Mouse (Mus musculus): ENCODE measurements around the gene Btg1. TPM values are rescaled to one million over a fixed set of nuclear protein-coding genes. Genes with fewer than 3 reads are reported as not detected.
A peak's percentile ranks its signal among the peaks of the same experiment; 100 is the strongest.

Btg1 gene
- polyA plus RNA-seq, 1 experiment = 36.7 TPM

DNA sequence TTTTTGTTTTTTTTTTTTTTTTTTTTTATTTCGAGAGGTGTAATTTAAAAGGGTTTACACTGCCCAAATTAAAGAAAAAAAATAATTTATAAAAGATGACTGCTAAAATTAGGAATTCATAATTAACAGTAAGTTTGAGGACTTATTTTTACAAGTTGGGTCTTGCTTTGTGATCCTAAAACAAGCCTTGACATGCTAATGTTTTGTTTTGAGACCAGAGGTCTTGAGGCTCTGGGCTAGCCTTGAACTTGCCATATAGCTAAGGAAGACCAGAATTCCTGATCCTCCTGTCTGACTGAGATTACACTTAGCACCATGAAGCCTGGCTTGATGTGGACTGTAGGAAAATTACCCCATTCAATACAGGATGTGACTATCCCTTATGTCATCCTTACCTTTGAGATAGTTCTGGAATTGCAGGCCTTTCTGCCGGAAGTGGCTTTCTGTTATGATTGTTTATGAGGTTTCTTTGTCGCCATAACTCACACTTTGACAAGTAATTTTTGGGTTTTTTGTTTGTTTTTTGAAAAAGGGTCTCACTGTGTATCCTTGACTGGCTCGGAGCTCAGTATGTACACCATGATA is 4.6 kb downstream of the Btg1 start:
- Histone ChIP-seq H3K4me1 (peaks cover 47% of the 10 kb centered on the region), H3K27me3 (replicated peaks) (no peaks in the 10 kb centered on the region), H3K36me3 (replicated peaks; ENCODE audit: low read length) (peaks cover 59% of the 10 kb centered on the region), H3K4me3 (replicated peaks) (peak overlapping the region; percentile 80), H3K9me3 (no peaks in the 10 kb centered on the region)
- TF ChIP-seq FLI1 (IDR thresholded peaks at IDR 0.05; ENCODE audit: low read length) = no peak
- TF ChIP-seq GATA1 (IDR thresholded peaks at IDR 0.05; ENCODE audit: borderline replicate concordance, low read length) = no peak

DNA sequence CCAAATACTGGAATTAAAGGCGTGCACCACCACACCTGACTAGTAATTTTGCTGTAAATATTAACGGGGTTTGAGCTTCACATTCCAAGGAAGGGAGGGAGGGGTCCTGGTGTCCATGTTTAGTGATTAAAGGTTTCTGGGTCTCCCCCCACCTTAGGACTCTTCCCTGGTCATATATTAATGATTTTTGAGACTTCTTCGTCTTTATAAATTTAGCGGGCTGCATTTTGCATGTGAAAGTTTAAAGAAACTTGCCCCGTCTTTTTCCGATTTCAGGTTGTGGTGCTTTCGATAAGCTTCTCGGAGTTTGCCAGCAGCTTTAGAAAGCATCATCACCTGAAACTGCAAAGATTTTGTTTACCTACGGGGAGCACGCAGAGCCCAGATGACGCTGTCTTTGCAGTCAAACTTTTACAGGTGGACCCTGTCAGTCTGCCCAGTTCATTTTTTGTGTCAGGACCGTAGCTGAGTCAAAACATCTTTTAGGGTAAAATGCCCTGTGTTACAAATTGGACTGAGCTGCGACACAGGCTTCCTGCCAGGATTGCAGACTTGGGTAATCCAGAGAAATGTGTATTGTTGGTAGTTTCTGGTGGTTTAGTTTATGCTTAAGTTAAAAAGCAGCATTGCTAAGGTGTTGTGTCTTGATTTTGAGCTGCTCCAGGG is 5.3 kb downstream of the Btg1 start:
- Histone ChIP-seq H3K4me1 (peaks cover 47% of the 10 kb centered on the region), H3K36me3 (replicated peaks; ENCODE audit: low read length) (peaks cover 59% of the 10 kb centered on the region), H3K4me3 (replicated peaks) (peak overlapping the region; percentile 51), H3K27me3 (replicated peaks) (no peaks in the 10 kb centered on the region), H3K9me3 (no peaks in the 10 kb centered on the region)
- TF ChIP-seq GATA1 (IDR thresholded peaks at IDR 0.05; ENCODE audit: borderline replicate concordance, low read length) = no peak
- no peak for TF ChIP-seq FLI1 (IDR thresholded peaks at IDR 0.05; ENCODE audit: low read length)

DNA sequence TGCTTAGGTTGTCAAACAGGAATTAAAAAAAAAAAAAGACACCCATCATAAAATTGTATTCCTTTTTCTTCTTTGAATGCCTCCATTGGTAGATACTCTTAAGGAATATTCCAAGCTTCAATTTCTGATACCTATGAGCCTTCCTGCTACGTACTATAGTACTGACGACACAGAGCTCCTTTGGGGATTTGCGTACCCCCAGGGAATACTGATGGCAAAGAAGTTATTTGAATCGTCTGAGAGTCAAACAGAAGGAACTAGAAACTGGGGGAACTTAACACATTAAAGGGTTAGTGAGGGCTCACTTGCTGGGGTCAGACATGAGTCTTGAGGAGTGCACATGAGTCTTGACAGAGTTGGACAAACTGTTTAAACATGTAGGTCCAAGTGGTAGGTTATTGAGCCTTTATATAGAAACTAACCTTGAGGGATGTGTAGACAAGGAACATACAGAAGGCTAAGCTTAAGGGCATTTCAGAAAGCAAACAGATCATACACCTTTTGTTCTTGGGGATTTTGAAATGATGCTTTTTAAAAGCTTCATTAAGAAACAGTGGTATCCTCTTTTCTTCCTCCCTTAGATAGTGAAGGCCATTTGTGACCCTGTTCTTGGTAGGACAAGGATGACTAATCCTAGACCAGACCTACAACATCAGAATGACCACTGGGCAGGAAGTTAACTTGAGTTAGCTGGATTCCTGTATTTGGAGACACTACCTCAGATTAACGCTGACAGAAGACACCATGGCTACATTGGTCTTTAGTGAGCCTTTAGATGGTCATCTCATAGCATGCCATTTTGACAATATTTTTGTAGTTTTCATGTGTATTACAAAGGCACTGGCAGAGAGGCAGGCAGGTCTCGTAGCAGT is 6.2 kb downstream of the Btg1 start:
- no peak for TF ChIP-seq FLI1 (IDR thresholded peaks at IDR 0.05; ENCODE audit: low read length)
- TF ChIP-seq GATA1 (IDR thresholded peaks at IDR 0.05; ENCODE audit: borderline replicate concordance, low read length) = no peak
- H3K9me3 ChIP-seq = no peaks in the 10 kb centered on the region
- H3K36me3 ChIP-seq (replicated peaks; ENCODE audit: low read length) = peaks cover 56% of the 10 kb centered on the region
- no peak overlapping the region for H3K4me3 ChIP-seq (replicated peaks)
- H3K27me3 ChIP-seq (replicated peaks) = no peaks in the 10 kb centered on the region
- peaks cover 47% of the 10 kb centered on the region for H3K4me1 ChIP-seq

DNA sequence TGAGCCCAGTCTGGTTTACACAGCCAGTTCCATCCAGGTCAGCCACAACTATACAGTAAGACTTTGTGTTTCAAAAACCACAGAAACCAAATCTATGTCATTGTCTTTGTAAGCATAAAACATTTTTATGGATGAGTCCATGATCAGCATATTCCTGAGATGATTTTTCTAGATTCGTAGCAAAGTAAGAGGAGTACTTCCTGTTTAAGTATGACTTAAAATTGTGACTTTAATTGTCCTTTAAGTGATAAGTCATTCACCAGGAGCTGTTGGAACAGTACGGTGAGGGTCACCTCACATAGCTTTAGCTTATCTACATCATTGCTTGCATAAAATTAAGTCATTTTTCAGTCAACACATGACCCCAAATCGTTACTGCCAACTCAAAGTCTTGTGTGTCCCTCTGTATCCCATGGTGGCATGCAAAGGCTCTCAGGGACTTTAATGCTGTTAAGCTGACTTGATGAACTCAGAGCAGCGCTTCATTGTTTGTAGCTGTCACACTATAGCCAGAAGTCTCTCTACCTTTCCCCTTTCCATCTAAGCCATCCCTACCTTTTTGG is 6.9 kb downstream of the Btg1 start:
- Histone ChIP-seq H3K4me1 (peaks cover 50% of the 10 kb centered on the region), H3K27me3 (replicated peaks) (no peaks in the 10 kb centered on the region), H3K9me3 (no peaks in the 10 kb centered on the region), H3K4me3 (replicated peaks) (no peak overlapping the region), H3K36me3 (replicated peaks; ENCODE audit: low read length) (peaks cover 58% of the 10 kb centered on the region)
- TF ChIP-seq GATA1 (IDR thresholded peaks at IDR 0.05; ENCODE audit: borderline replicate concordance, low read length) (no peak), FLI1 (IDR thresholded peaks at IDR 0.05; ENCODE audit: low read length) (no peak)

DNA sequence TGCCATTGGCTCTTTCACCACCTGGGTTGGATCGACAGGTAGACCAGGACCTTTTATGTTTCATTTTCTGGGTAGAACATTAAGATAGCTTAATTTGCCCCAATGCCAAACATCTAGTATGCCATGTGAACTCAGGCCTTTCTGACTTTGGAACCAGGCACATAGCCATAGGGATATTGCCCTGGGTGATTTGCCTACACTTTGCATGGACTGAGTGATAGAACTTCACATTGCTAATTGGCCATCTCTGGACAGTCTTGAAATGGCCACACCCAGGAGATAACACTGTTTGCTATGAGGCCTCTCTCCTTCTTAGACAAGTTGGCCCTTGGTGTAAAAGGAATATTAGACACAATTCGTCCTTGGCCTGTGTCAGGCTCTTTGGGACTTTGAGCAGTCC is 7.6 kb downstream of the Btg1 start:
- no peaks in the 10 kb centered on the region for H3K27me3 ChIP-seq (replicated peaks)
- no peaks in the 10 kb centered on the region for H3K9me3 ChIP-seq
- TF ChIP-seq FLI1 (IDR thresholded peaks at IDR 0.05; ENCODE audit: low read length) = no peak
- no peak for TF ChIP-seq GATA1 (IDR thresholded peaks at IDR 0.05; ENCODE audit: borderline replicate concordance, low read length)
- H3K4me3 ChIP-seq (replicated peaks) = no peak overlapping the region
- H3K4me1 ChIP-seq = peaks cover 52% of the 10 kb centered on the region
- peaks cover 64% of the 10 kb centered on the region for H3K36me3 ChIP-seq (replicated peaks; ENCODE audit: low read length)

DNA sequence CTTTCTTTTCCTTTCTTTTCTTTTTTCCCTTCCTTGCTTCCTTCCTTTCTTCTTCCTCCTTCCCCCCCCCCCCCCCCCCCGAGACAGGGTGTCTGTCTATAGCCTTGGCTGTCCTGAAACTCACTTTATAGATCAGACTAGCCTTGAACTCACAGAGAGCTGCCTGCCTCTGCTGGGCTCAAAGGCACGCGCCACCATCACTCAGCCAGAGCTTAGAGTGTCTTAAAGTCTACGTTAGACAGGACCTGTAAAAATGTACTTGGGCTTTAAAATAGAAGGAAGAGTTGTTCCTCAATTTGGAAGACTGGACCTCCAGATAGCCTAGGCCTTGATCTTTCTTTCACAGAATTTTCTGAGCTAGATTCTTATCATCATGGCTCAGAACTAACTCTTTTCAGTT is 8.3 kb downstream of the Btg1 start:
- Histone ChIP-seq H3K27me3 (replicated peaks) (no peaks in the 10 kb centered on the region), H3K4me1 (peaks cover 46% of the 10 kb centered on the region), H3K9me3 (no peaks in the 10 kb centered on the region), H3K4me3 (replicated peaks) (no peak overlapping the region), H3K36me3 (replicated peaks; ENCODE audit: low read length) (peaks cover 58% of the 10 kb centered on the region)
- TF ChIP-seq GATA1 (IDR thresholded peaks at IDR 0.05; ENCODE audit: borderline replicate concordance, low read length) (no peak), FLI1 (IDR thresholded peaks at IDR 0.05; ENCODE audit: low read length) (no peak)

DNA sequence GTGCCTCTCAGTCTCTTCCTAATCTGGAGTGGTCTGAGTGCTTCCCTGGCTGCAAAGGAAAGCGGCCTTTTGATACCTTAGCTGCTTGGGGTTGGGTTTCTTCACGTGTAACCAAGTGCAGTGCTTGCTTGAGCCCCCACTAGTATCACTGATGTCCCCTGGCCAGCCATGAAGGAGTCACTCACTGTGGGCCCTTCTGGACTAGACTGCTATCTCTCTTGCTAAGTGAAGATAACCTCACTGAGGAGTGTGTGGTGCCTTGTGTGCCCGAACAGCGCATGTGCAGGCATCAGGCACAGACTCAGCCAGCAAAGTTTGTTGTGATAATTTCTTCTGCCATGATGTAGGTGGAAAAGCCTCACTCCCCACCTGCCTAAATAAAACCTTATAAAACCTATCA is 8.9 kb downstream of the Btg1 start:
- Histone ChIP-seq H3K9me3 (no peaks in the 10 kb centered on the region), H3K4me3 (replicated peaks) (peak overlapping the region; percentile 31), H3K27me3 (replicated peaks) (no peaks in the 10 kb centered on the region), H3K36me3 (replicated peaks; ENCODE audit: low read length) (peaks cover 52% of the 10 kb centered on the region), H3K4me1 (peaks cover 42% of the 10 kb centered on the region)
- TF ChIP-seq FLI1 (IDR thresholded peaks at IDR 0.05; ENCODE audit: low read length) (no peak), GATA1 (IDR thresholded peaks at IDR 0.05; ENCODE audit: borderline replicate concordance, low read length) (no peak)

DNA sequence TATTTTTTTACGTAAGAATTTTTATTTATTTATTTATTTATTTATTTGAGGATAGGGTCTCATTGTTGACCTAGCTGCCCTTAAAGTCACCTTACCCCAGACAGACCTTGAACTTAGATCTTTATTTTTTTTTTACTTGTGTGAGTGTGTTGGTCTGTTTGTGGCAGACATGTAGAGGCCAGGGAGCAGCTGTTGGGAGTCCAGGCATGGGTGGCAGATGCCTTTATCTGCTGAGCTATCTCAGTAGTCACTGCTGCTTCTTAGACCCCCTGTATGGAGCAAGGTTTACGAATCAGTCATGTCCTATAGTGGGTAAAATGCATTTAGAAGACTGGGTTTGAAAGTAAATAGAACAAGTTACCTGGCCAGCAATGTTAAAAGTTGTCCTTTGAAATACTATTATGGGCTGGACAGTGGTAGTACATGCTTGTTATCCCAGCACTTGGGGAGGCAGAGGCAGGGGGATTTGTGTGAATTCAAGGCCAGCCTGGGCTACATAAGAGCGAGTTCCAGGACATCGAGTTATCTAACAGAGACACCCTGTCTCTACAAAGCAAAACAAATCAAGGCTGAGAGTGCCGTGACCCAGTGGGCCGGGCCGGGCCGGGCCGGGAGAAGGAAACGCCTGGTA is 9.4 kb downstream of the Btg1 start:
- no peak overlapping the region for H3K4me3 ChIP-seq (replicated peaks)
- H3K36me3 ChIP-seq (replicated peaks; ENCODE audit: low read length) = peaks cover 47% of the 10 kb centered on the region
- no peaks in the 10 kb centered on the region for H3K9me3 ChIP-seq
- peaks cover 37% of the 10 kb centered on the region for H3K4me1 ChIP-seq
- no peak for TF ChIP-seq GATA1 (IDR thresholded peaks at IDR 0.05; ENCODE audit: borderline replicate concordance, low read length)
- TF ChIP-seq FLI1 (IDR thresholded peaks at IDR 0.05; ENCODE audit: low read length) = no peak
- H3K27me3 ChIP-seq (replicated peaks) = no peaks in the 10 kb centered on the region

DNA sequence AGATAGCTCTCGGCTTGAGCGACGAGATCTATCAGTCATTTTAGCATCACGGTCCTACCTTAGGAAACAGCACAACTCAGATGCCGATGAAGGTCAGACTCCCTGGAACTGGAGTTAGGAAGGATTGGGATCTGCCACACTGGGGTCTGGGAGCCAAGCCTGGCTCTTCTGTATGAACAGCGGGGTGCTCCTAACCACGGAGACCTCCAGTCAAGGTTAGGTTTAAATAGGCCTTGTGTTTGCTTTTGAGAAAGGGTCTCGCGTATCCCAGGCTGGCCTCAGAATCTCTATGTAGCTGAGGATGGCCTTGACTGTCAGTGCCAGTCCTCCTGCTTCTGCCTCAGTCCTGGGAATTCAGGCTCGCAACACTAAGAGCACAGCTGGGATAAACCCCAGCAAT is 10.5 kb downstream of the Btg1 start:
- TF ChIP-seq GATA1 (IDR thresholded peaks at IDR 0.05; ENCODE audit: borderline replicate concordance, low read length) = no peak
- TF ChIP-seq FLI1 (IDR thresholded peaks at IDR 0.05; ENCODE audit: low read length) = no peak
- Histone ChIP-seq H3K9me3 (no peaks in the 10 kb centered on the region), H3K36me3 (replicated peaks; ENCODE audit: low read length) (peaks cover 38% of the 10 kb centered on the region), H3K4me1 (peaks cover 29% of the 10 kb centered on the region), H3K4me3 (replicated peaks) (no peak overlapping the region), H3K27me3 (replicated peaks) (no peaks in the 10 kb centered on the region)
